Mouse (Mus musculus) CH12.LX (cell line): ENCODE measurements around the gene Prps1. TPM values are rescaled to one million over a fixed set of nuclear protein-coding genes. Genes with fewer than 3 reads are reported as not detected.

ENCODE experiments used
- polyA plus RNA-seq: library from polyadenylated mRNA; unstranded; fragments of >175 nt; gene quantifications from 2 replicates; pipeline ENCODE4 v1.2.1, GENCODE M21; 2012; ENCODE audit warnings: low read depth; ENCODE audit not compliant: insufficient read length
- total RNA-seq, 2 experiments: library from RNA; depleted of rRNA; stranded (reverse); fragments of 300-350 nt in 1 of 2; fragments of >200 nt in 1 of 2; gene quantifications; 2 replicates each; pipeline ENCODE4 v1.2.3; 2012 to 2014

Prps1 gene
- total and polyA plus RNA-seq, 3 experiments = 52.9 to 163 (median 128) TPM

Other genes starting within 250 kb of the Prps1 start
- under 0.01 TPM in 1 of 2 replicates, not detected in the other for gene Frmpd3, start 114.3 kb upstream of the Prps1 start, total RNA-seq (2012; rRNA removed)
- gene Frmpd3, start 114.3 kb upstream of the Prps1 start, total RNA-seq (2014; rRNA removed) = not detected in 2 replicates
- 0.07 and 0.09 TPM in 2 replicates for gene Frmpd3, start 114.3 kb upstream of the Prps1 start, polyA plus RNA-seq
- gene Tsc22d3, start 144.0 kb downstream of the Prps1 start, total RNA-seq (2012; rRNA removed) = 6.9 and 15.2 TPM in 2 replicates
- gene Tsc22d3, start 144.0 kb downstream of the Prps1 start, total RNA-seq (2014; rRNA removed) = 28.7 and 32.8 TPM in 2 replicates
- 8.2 and 8.4 TPM in 2 replicates for gene Tsc22d3, start 144.0 kb downstream of the Prps1 start, polyA plus RNA-seq
- 5.0 and 8.7 TPM in 2 replicates for gene Mid2, start 208.0 kb downstream of the Prps1 start, total RNA-seq (2012; rRNA removed)
- 4.1 and 4.3 TPM in 2 replicates for gene Mid2, start 208.0 kb downstream of the Prps1 start, total RNA-seq (2014; rRNA removed)
- 4.7 and 5.4 TPM in 2 replicates for gene Mid2, start 208.0 kb downstream of the Prps1 start, polyA plus RNA-seq